Mouse (Mus musculus) liver, adult 2 months (tissue): ENCODE measurements at regions not wholly inside any gene's neighbourhood (a gene's known extent, or its start where the extent isn't known, plus 50 kb on each side); places are given as distances from the start of the nearest gene placed in this dataset.
"Not testable (repeated sequence)": the region's sequence is repeated elsewhere in the genome, so short reads cannot be mapped to it uniquely, and the experiment has no call there.

Source experiments
- CTCF ChIP-seq: fragments of 200-500 bp; IDR thresholded peaks from 2 replicates; pipeline ENCODE4 v1.5.1; 2011; ENCODE audit warnings: low read depth, low read length, control low read depth
- POLR2A ChIP-seq: fragments of 200-500 bp; IDR thresholded peaks from 2 replicates; pipeline ENCODE4 v1.6.1; 2011; ENCODE audit warnings: low read length, control low read depth; ENCODE audit not compliant: insufficient read depth; ENCODE audit errors: extremely low read depth

DNA sequence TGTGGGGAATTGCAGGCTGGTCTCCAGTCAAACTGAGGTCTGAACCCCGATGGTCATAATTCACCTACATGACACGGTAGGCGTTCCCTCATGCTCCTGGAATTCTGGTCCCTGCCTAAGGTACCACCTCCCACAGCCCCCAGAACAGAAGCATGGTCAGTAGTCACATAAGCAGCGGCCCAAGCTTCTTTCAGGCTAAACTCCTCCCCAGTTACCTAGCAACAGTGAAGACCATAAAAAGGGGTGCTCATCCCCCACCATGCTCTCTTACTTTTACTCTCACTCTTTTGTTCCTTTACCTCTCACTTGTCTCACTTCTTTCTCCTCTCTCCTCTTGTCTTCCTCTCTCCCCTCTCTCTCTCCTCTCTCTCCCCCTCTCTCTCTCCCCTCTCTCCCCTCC lies 262.5 kb upstream of the Gk2 start:
- not testable (repeated sequence) for TF ChIP-seq POLR2A, CTCF
